Mouse (Mus musculus): ENCODE results near the gene Tsfm. TPM values are rescaled to one million over a fixed set of nuclear protein-coding genes. Genes with fewer than 3 reads are reported as not detected.

Gene Tsfm
- polyA plus RNA-seq, 1 experiment = 42.1 TPM

DNA sequence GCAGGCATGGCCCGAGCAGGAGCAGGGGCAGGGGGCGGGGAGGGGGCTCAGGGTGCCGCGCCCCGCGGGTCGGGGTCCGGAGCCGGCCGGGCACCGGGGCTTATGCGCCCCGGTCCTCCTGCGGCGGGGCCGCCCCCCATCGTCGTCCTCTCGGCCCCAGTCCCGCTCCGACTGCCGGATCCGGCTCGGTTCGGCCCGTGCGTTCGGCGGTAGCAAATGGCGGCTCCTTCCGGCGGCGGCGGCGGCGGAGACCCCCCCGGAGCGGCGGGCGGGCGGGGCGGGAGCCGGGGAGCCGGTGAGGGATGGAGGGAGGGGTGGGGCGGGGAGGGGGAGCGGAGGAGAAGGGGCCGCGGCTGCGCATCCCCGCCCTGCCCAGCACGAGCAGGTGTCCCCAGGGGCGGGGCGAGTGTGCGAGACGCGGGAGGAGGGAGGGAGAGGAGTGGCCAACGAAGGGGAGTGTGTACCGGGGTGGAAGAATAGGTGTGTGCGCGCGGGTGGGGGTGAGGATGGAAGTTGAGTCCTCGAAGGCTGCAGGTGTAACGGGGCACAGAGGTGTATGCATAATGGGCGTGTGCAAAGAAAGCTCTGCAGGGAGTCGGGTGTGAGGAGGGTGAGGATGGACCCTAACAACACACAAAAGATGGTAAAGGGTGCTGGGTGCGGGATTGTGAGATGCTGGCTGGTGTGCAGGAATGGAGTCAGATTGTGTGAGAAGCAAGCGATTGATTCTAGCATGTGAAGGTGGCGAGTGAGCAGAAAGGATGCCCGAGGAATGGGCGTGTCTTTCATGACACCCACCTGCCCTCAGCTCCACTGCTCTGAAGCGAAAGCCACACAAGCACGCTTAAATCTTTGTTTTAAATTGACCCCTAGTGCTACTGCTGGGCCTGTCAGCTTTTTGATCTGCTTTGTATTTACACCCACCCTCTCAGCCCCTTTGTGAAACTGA lies 29.6 kb upstream of the Tsfm start, which contains the start of gene March9:
TSS of gene March9 (minus strand) at position 217 of the 949 bp plus-strand sequence.
- WGBS = 3% methylated on average over 59 of the region's 72 CpGs
- Histone ChIP-seq H3K27ac (ENCODE audit: control insufficient read depth, insufficient read depth, low read length) (no peak within 1 kb of the TSS), H3K4me3 (ENCODE audit: control insufficient read depth, insufficient read depth, low read length) (peak within 1 kb of the TSS; percentile 54), H3K4me1 (replicated peaks; ENCODE audit: control insufficient read depth, insufficient read depth, low read length) (peaks cover 23% of the 10 kb centered on the region), H3K27me3 (ENCODE audit: control insufficient read depth, insufficient read depth, low read length) (peaks cover 2% of the 10 kb centered on the region), H3K36me3 (ENCODE audit: control insufficient read depth, insufficient read depth, low read length) (peaks cover 5% of the 10 kb centered on the region)
- TF ChIP-seq CTCF (IDR thresholded peaks at IDR 0.05; ENCODE audit: borderline replicate concordance, control insufficient read depth, extremely low read depth, insufficient read depth, low read length, poor library complexity) = no peak
- TF ChIP-seq POLR2A (IDR thresholded peaks at IDR 0.05; ENCODE audit: control insufficient read depth, extremely low read depth, insufficient read depth, low read length, poor library complexity) = no peak
- DNase-seq = peak; percentile 88

DNA sequence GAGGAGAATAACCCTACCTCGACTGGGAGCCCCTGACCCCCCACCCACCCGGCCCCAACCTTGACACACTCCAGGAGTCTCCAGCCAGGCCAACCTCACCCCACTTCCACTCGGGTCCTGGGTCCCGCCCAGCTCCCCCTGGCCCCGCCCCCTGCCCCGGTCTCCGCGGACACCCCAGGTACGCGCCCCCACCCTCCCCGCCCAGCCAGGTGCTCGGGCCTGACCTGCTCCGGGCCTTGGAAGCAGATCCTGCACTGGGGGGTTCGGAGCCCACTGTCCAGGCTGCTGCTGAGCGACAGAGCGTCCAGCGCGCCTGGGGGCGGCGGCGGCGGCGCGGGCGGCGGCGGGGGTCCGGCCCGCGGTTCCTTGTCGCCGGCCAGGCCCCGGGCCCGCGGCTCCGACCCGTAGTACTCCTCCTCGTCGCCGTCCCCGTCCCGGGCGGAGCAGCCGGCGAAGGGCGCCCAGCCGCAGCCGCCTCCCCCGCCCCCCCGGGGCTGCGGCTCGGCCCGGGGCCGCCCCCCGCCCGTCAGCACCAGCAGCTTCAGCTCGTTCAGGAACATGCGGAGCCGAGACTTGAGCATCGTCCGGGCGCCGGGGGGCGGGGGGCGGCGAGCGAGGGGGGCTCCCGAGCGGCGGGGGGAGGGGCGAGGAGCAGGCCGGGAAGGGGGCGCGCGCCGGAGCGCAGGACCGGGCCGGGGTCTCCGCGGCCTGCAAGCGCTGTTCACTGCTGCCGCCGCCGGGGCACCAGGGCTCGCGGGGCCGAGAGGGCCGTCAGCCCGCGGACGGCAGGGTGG lies 28.7 kb upstream of the Tsfm start:
- Histone ChIP-seq H3K27ac (ENCODE audit: control insufficient read depth, insufficient read depth, low read length) (no peak overlapping the region), H3K36me3 (ENCODE audit: control insufficient read depth, insufficient read depth, low read length) (no peaks in the 10 kb centered on the region), H3K4me1 (replicated peaks; ENCODE audit: control insufficient read depth, insufficient read depth, low read length) (peaks cover 16% of the 10 kb centered on the region), H3K4me3 (ENCODE audit: control insufficient read depth, insufficient read depth, low read length) (peak overlapping the region; percentile 54), H3K27me3 (ENCODE audit: control insufficient read depth, insufficient read depth, low read length) (peaks cover 2% of the 10 kb centered on the region)
- 2% methylated on average over 75 of the region's 92 CpGs for WGBS
- DNase-seq = peak; percentile 28
- TF ChIP-seq POLR2A (IDR thresholded peaks at IDR 0.05; ENCODE audit: control insufficient read depth, extremely low read depth, insufficient read depth, low read length, poor library complexity) (no peak), CTCF (IDR thresholded peaks at IDR 0.05; ENCODE audit: borderline replicate concordance, control insufficient read depth, extremely low read depth, insufficient read depth, low read length, poor library complexity) (no peak)

DNA sequence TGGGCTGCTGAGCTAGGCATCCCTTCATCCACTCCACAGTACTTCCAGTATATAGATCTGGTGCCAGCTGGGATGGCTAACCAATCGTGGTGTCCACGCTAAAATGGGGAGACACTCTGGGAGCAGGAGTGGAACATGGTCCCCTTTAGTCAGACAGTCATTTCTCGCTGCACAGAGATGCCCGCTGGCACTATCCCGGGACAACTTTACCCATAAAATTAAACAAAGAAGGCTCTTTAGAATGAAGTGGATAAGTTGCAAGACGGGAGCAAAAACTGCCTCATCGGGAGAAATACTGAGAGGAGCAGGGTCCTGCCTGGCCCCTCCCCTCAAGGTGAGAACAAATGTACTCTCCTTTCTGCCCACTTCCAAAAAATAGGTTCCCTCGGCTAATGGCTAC lies 28.1 kb upstream of the Tsfm start:
- H3K27ac ChIP-seq (ENCODE audit: control insufficient read depth, insufficient read depth, low read length) = no peak overlapping the region
- H3K4me1 ChIP-seq (replicated peaks; ENCODE audit: control insufficient read depth, insufficient read depth, low read length) = peaks cover 12% of the 10 kb centered on the region
- peaks cover 2% of the 10 kb centered on the region for H3K27me3 ChIP-seq (ENCODE audit: control insufficient read depth, insufficient read depth, low read length)
- WGBS = 11% methylated on average over 8 of the region's 8 CpGs
- TF ChIP-seq CTCF (IDR thresholded peaks at IDR 0.05; ENCODE audit: borderline replicate concordance, control insufficient read depth, extremely low read depth, insufficient read depth, low read length, poor library complexity) (no peak), POLR2A (IDR thresholded peaks at IDR 0.05; ENCODE audit: control insufficient read depth, extremely low read depth, insufficient read depth, low read length, poor library complexity) (no peak)
- H3K4me3 ChIP-seq (ENCODE audit: control insufficient read depth, insufficient read depth, low read length) = no peak overlapping the region
- H3K36me3 ChIP-seq (ENCODE audit: control insufficient read depth, insufficient read depth, low read length) = no peaks in the 10 kb centered on the region
- no peak for DNase-seq

DNA sequence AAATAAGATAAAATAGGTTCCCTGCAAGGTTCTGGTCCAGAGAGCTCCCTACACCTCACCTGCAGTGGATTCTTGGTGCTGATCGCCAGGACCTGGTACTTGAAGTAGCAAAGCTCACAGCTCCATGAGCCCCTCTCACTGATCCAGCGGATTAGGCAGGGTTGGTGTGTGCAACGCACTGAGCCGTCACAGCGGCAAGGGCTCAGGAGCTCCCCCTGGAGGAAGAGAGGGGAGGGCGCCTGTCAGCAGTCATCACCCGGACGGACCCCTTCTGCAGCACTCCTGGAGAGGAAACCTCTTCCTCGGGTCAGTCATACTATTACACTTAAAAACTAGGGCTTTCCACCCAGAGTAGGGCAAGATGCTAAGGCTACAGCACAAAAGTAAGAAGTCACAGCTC lies 27.5 kb upstream of the Tsfm start:
- Histone ChIP-seq H3K4me3 (ENCODE audit: control insufficient read depth, insufficient read depth, low read length) (no peak overlapping the region), H3K4me1 (replicated peaks; ENCODE audit: control insufficient read depth, insufficient read depth, low read length) (peaks cover 12% of the 10 kb centered on the region), H3K27ac (ENCODE audit: control insufficient read depth, insufficient read depth, low read length) (no peak overlapping the region), H3K27me3 (ENCODE audit: control insufficient read depth, insufficient read depth, low read length) (peaks cover 2% of the 10 kb centered on the region), H3K36me3 (ENCODE audit: control insufficient read depth, insufficient read depth, low read length) (no peaks in the 10 kb centered on the region)
- WGBS = 4% methylated on average over 9 of the region's 9 CpGs
- TF ChIP-seq CTCF (IDR thresholded peaks at IDR 0.05; ENCODE audit: borderline replicate concordance, control insufficient read depth, extremely low read depth, insufficient read depth, low read length, poor library complexity) (peak; percentile 98), POLR2A (IDR thresholded peaks at IDR 0.05; ENCODE audit: control insufficient read depth, extremely low read depth, insufficient read depth, low read length, poor library complexity) (no peak)
- DNase-seq = peak; percentile 86

DNA sequence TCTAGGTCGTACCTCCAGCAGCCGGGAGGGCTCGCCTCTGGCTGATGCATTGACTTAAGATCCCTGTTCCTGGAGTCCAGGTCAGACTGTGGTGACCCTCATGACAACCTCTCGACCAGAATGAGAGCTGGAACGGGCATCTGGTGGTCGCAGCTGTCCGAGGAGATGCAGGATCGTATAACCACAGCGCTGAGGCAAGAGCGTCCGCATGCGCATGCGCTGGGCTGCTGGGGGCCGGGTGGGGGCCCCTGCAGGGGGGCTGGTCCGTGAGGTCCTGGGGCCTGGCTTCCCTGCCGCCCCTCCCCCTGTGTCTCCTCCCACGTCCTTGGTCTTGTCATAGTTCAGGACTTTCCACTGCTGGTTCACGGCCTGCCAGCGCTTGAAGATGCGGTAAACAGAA lies 25.9 kb upstream of the Tsfm start:
- H3K27ac ChIP-seq (ENCODE audit: control insufficient read depth, insufficient read depth, low read length) = no peak overlapping the region
- H3K4me1 ChIP-seq (replicated peaks; ENCODE audit: control insufficient read depth, insufficient read depth, low read length) = peaks cover 9% of the 10 kb centered on the region
- TF ChIP-seq CTCF (IDR thresholded peaks at IDR 0.05; ENCODE audit: borderline replicate concordance, control insufficient read depth, extremely low read depth, insufficient read depth, low read length, poor library complexity) (no peak), POLR2A (IDR thresholded peaks at IDR 0.05; ENCODE audit: control insufficient read depth, extremely low read depth, insufficient read depth, low read length, poor library complexity) (no peak)
- WGBS = 95% methylated on average over 20 of the region's 20 CpGs
- no peaks in the 10 kb centered on the region for H3K36me3 ChIP-seq (ENCODE audit: control insufficient read depth, insufficient read depth, low read length)
- no peak overlapping the region for H3K4me3 ChIP-seq (ENCODE audit: control insufficient read depth, insufficient read depth, low read length)
- no peak for DNase-seq
- H3K27me3 ChIP-seq (ENCODE audit: control insufficient read depth, insufficient read depth, low read length) = peaks cover 2% of the 10 kb centered on the region

DNA sequence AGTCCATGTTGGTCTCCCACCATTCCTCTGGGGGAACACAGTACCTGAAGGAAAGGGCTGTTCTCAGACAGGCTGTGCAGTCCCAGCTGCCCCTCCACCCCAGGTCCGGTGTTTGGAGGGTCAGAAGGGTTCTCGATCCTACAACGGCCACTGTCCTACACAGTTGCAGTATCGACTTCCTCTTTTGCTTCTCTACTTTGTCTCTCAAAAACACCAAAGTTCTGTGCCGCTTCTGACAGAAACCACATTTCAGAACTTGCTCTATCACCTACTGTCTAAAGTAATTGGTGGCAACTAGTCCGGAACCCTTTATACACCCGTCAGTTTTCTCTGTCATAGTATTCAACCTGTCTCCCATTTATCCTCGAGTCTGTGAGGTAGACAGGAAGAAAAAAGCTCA lies 24.8 kb upstream of the Tsfm start:
- H3K27me3 ChIP-seq (ENCODE audit: control insufficient read depth, insufficient read depth, low read length) = peaks cover 2% of the 10 kb centered on the region
- H3K4me3 ChIP-seq (ENCODE audit: control insufficient read depth, insufficient read depth, low read length) = no peak overlapping the region
- H3K36me3 ChIP-seq (ENCODE audit: control insufficient read depth, insufficient read depth, low read length) = no peaks in the 10 kb centered on the region
- no peak for DNase-seq
- WGBS = 14% methylated on average over 8 of the region's 8 CpGs
- H3K27ac ChIP-seq (ENCODE audit: control insufficient read depth, insufficient read depth, low read length) = no peak overlapping the region
- TF ChIP-seq POLR2A (IDR thresholded peaks at IDR 0.05; ENCODE audit: control insufficient read depth, extremely low read depth, insufficient read depth, low read length, poor library complexity) (no peak), CTCF (IDR thresholded peaks at IDR 0.05; ENCODE audit: borderline replicate concordance, control insufficient read depth, extremely low read depth, insufficient read depth, low read length, poor library complexity) (no peak)
- H3K4me1 ChIP-seq (replicated peaks; ENCODE audit: control insufficient read depth, insufficient read depth, low read length) = peaks cover 14% of the 10 kb centered on the region
